Mouse (Mus musculus) lung, adult 2 months (tissue): ENCODE data around the gene Chgb. TPM values are rescaled to one million over a fixed set of nuclear protein-coding genes. Genes with fewer than 3 reads are reported as not detected.

Source experiments
- DNase-seq: peaks from one replicate; pipeline ENCODE4 v3.0.0; 2022
- H3K4me1 ChIP-seq: fragments of 200-500 bp; 2 replicates; pipeline ENCODE4 v1.6.1; 2011; ENCODE audit warnings: low read length; ENCODE audit not compliant: control insufficient read depth, insufficient read depth
- H3K4me3 ChIP-seq: fragments of 200-500 bp; replicated peaks from 2 replicates; pipeline ENCODE3; 2011; ENCODE audit warnings: low read depth, mild to moderate bottlenecking, control low read depth, low read length; ENCODE audit errors: extremely low read depth
- CTCF ChIP-seq: fragments of 200-500 bp; IDR thresholded peaks from 2 replicates; pipeline ENCODE4 v1.5.1; 2011; ENCODE audit warnings: mild to moderate bottlenecking, low read length, control low read depth; ENCODE audit not compliant: insufficient read depth
- POLR2A ChIP-seq: fragments of 200-500 bp; IDR thresholded peaks from 2 replicates; pipeline ENCODE4 v1.6.1; 2011; ENCODE audit warnings: low read depth, mild to moderate bottlenecking, control low read depth, low read length, borderline replicate concordance; ENCODE audit errors: extremely low read depth
- WGBS: fragments of 180-500 bp; shearing (Covaris S2); methylation state at CpG from one replicate; pipeline ENCODE4 v1.1.7; 2018; 5-methylcytosine and 5-hydroxymethylcytosine counted together
- polyA plus RNA-seq: library from polyadenylated mRNA; depleted of rRNA; stranded (reverse); fragments of >200 nt; gene quantifications from 2 replicates; pipeline ENCODE4 v1.2.3, GENCODE M21; 2012; rRNA removed

Gene Chgb
- polyA plus RNA-seq, 1 experiment: 0.07 TPM

DNA sequence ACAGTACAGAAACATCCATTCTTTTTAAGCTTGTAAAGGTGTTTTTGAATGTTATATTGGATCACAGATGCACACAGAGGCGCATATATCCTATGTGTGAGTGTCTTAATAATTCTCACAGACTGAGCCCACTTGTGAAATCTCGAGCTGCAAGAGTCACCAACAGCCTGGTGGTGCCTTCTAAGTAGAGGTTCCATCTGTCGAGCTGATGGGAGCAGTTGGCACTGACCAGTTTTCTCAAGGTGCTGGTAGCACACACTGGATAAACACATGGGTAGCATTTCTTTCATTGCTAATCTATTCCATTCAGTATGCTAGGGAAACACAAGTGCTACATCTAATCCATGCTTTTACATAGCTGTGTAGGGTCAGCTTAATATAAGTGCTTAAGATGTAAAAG, 27.9 kb upstream of the Chgb start:
- 77% methylated on average over 3 of the region's 3 CpGs for whole genome bisulfite sequencing
- H3K4me1 ChIP-seq: no peaks in the 10 kb centered on the region
- no peak overlapping the region for H3K4me3 ChIP-seq
- no peak for DNase-seq
- TF ChIP-seq POLR2A: no peak
- no peak for TF ChIP-seq CTCF

DNA sequence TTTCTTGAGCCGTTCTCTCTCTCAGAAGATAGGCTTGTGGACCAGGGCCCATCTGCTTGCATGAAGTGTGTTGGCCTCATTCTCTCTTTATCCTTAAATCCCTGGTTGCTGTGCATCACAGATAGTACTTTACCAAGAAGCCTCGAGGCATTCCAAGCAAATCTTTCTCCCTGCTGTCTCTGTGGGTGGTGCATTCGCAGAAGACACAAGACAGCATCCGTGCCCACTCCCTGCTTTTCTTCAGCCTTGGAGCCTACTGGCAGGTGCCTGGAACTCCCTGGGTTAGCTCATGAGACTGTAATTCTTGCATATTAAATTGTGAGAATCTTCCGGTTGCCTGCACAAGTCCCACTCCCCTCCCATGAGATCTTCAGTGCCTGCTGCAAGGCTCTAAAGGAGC, 23.2 kb upstream of the Chgb start:
- TF ChIP-seq CTCF (no peak), POLR2A (no peak)
- no peaks in the 10 kb centered on the region for H3K4me1 ChIP-seq
- H3K4me3 ChIP-seq: no peak overlapping the region
- 77% methylated on average over 5 of the region's 5 CpGs for WGBS
- DNase-seq: no peak

DNA sequence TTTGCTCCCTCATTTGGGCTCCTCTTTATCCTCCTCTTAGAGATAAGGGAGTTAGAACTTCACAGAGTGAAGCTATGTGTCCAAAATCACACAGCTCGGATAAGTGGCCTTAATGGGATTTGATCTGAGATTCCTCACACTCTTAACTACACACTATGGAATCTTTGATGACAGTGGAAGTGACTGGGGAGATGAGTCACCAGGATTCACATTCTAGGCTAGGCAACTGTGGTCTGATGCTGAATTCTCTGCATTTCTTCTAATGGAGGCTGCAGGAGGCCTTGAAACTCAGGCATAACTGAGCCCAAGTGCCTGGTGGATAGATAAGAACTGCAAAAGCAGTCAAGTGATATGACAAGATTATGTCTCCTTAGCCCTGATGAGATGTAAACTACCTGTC, 10.3 kb upstream of the Chgb start:
- TF ChIP-seq CTCF (no peak), POLR2A (no peak)
- DNase-seq: no peak
- H3K4me3 ChIP-seq: no peak overlapping the region
- 43% methylated on average over 1 of the region's 1 CpGs for WGBS
- H3K4me1 ChIP-seq: no peaks in the 10 kb centered on the region

DNA sequence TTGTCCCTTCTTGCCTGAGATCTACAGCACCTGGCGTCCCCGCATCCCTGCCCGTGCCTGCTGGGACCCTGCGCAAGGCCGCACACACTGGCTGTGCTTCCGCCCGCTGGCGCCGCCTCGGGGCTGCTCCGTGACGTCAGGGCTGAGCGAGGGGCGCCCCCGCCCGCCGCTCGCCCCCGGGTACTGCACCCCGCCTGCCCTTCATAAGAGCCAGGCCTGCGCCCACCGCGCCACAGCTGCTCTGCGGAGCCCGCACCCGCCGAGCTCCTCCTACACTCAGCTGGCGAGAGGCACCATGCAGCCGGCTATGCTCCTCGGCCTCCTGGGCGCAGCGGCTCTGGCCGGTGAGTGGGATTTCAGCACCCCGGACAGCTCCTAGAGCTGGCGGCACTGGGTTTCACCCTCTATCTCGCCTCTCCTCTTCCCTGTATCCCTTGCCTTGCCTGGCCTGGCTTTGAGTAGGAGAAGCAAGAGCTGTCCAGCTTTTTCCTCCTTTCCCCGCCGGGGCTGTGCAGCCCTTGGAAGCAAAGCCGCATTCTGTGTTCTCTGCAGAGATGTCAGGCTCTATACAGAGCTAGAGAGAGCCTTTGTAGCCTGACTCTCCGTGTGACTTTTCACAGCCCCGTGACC, 476 bp downstream of the Chgb start:
- Histone ChIP-seq H3K4me3 (no peak overlapping the region), H3K4me1 (no peaks in the 10 kb centered on the region)
- DNase-seq: peak; percentile 58
- TF ChIP-seq POLR2A: no peak
- TF ChIP-seq CTCF: no peak
- WGBS: 1% methylated on average over 41 of the region's 41 CpGs

DNA sequence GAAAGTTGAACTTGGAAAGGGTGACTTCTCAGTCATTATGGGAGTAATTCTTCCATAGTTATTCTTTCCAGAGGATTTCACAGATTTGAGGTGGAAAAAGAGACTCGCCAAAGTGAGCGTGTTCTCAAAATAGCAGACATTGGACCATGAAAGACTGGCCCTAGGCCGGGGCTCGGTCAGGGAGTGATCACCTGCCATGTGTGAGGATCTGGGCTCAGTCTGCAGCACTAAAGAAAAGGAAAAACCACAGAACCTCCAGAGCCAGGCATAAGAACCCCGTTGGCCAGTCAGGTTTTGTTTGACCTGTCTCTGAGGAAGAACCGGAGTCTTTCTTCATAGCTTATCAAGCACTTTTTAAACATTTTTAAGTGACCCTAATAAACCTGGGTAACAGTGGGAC, 3.0 kb downstream of the Chgb start:
- H3K4me1 ChIP-seq: no peaks in the 10 kb centered on the region
- TF ChIP-seq POLR2A (no peak), CTCF (no peak)
- WGBS: 69% methylated on average over 6 of the region's 6 CpGs
- DNase-seq: no peak
- no peak overlapping the region for H3K4me3 ChIP-seq

DNA sequence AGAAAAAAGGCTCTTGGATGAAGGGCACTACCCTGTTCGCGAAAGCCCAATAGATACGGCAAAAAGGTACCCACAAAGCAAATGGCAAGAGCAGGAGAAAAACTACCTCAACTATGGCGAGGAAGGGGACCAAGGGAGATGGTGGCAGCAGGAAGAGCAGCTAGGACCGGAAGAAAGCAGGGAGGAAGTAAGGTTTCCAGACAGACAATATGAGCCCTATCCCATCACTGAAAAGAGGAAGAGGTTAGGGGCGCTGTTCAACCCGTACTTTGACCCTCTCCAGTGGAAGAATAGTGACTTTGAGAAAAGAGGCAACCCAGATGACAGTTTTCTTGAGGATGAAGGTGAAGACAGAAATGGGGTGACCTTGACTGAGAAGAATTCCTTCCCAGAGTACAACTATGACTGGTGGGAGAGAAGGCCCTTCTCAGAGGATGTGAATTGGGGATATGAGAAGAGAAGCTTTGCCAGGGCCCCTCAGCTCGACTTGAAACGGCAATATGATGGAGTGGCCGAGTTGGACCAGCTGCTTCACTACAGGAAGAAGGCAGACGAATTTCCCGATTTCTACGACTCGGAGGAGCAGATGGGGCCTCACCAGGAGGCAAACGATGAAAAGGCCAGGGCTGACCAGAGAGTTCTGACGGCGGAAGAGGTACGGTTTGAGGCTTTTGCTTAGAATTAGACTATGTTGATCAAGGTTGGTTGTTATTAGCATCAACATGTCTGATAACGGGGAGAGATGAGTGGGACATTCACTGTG, 12.5 kb downstream of the Chgb start:
- DNase-seq: no peak
- Histone ChIP-seq H3K4me3 (no peak overlapping the region), H3K4me1 (no peaks in the 10 kb centered on the region)
- TF ChIP-seq CTCF (no peak), POLR2A (no peak)
- WGBS: 78% methylated on average over 19 of the region's 19 CpGs

DNA sequence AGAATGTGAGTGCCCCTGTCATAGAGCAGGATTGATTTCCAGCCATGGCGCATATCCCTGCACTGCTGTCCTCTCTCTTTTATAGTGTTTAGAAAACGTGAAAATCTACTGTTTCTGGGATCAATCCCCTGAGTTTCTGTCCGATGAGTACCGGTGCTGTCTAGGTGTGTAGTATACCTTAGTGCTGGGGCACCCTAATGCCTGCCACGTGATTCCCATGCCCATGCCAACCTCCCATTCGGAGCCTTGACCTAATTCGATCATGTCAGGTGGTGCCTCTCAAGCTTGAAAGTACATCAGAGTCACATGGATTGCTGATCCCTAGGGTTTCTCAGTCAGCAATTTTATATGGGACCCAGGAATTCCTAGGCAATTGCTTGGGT, 13.1 kb downstream of the Chgb start:
- Histone ChIP-seq H3K4me3 (no peak overlapping the region), H3K4me1 (no peaks in the 10 kb centered on the region)
- TF ChIP-seq CTCF (no peak), POLR2A (no peak)
- no peak for DNase-seq
- WGBS: 81% methylated on average over 7 of the region's 7 CpGs

DNA sequence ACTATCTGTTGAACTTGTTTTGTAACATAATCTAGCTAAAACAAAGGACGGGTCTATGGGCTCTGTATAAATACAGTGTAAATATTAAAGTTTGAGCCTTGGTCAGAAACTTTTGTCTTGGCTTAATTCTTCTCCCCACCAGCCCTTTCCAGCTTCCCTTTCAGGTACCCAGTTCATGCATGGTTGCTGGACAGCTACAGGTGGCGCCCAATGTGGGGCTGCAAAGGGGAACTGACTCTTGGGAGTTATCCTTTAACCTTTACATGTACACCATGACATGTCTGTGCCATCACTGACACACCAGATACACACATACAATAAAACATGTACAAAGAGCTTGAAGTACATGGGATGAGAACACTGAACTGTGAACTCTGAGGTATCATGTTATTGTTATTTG, 21.9 kb downstream of the Chgb start:
- DNase-seq: no peak
- 87% methylated on average over 2 of the region's 2 CpGs for WGBS
- H3K4me3 ChIP-seq: no peak overlapping the region
- no peak for TF ChIP-seq POLR2A
- no peak for TF ChIP-seq CTCF
- no peaks in the 10 kb centered on the region for H3K4me1 ChIP-seq

DNA sequence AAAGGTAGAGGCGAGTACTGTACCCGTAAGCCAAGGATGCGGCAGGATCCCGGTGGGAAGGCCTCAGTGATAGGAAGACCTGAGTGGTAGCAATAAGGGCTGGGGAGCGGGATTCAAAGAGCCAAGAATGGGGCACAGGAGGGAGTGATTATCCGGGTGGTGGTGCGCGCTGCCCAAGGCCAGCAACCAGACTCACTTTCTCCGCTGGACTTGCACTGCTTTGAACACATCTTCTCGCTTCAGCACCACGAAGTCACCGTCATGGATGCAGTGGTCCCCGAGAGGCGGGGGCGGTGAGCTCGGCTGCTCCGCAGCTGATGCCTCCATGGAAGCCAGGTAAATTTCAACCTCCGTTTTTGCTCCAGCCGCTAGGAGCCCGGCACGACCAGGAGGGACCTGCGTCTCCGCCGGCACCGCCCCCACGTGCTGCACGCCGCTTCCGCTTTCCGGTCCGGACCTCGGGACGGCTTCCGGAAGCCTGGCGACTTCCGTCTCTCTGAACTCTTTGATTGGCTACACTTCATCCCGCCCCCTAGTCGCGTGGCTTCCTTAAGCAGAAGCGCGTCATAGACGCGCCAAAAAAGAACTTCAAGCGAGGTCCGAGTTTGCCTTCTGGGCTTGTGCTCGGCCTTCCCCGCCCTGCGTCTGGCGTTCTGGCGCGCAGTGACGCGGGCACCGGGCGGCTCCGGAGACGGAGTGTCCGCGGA, 34.7 kb downstream of the Chgb start, which contains the start of the genes Trmt6 and Mcm8:
Trmt6 (minus strand) TSS at position 448 of the 707 bp plus-strand sequence.
Mcm8 (plus strand) TSS at position 534 of the 707 bp plus-strand sequence.
- TF ChIP-seq CTCF: no peak
- TF ChIP-seq POLR2A: no peak
- H3K4me1 ChIP-seq: no peaks in the 10 kb centered on the region; the same call in 1 of the 2 replicates
- WGBS: under 1% methylated on average over 59 of the region's 59 CpGs
- H3K4me3 ChIP-seq: peak within 1 kb of the TSS; percentile 99
- DNase-seq: peak; percentile 85

DNA sequence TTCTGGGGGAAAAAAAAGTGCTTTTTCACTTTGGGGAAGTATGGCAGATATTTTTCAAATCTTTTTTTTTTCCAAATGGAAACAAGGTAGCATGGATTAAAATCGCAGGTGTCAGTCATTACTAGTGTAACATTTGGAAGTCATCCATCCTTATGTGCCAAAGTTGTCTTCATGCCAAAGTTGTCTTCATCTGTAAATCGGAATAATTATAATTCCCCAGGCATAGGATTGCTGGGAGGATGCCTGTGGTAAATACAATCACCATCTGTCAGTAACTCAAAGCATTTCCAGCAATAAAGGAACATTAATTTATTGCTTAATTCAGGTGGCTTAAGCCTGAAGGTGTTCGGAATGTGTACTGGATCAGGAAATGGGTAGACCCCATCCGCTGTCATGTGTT, 60.0 kb downstream of the Chgb start:
- Histone ChIP-seq H3K4me1 (no peaks in the 10 kb centered on the region), H3K4me3 (no peak overlapping the region)
- whole genome bisulfite sequencing: 89% methylated on average over 4 of the region's 4 CpGs
- DNase-seq: no peak
- TF ChIP-seq POLR2A: no peak

Other genes with a start within 250 kb of the Chgb start
- 7.2 and 12.4 TPM in 2 replicates for gene Gpcpd1, start 193.5 kb upstream of the Chgb start, polyA plus RNA-seq
- gene Shld1, start 94.3 kb upstream of the Chgb start, polyA plus RNA-seq: 14.4 and 17.9 TPM in 2 replicates
- gene Trmt6, start 34.8 kb downstream of the Chgb start, polyA plus RNA-seq: 1.7 and 3.3 TPM in 2 replicates
- 0.57 and 0.78 TPM in 2 replicates for gene Mcm8, start 34.9 kb downstream of the Chgb start, polyA plus RNA-seq
- gene Crls1, start 65.4 kb downstream of the Chgb start, polyA plus RNA-seq: 17.8 and 23.5 TPM in 2 replicates
- gene Lrrn4, start 99.6 kb downstream of the Chgb start, polyA plus RNA-seq: 30.2 and 38.2 TPM in 2 replicates
- gene Fermt1, start 164.6 kb downstream of the Chgb start, polyA plus RNA-seq: 1.6 TPM in 2 replicates